Mouse (Mus musculus) natural killer cell, adult 2 months (primary cell): ENCODE measurements at regions not wholly inside any gene's neighbourhood (a gene's known extent, or its start where the extent isn't known, plus 50 kb on each side); places are given as distances from the start of the nearest gene placed in this dataset.

Experiments
- DNase-seq, 2 experiments: peaks; one replicate each; pipeline ENCODE4 v3.0.0; 2022; ENCODE audit warnings: low spot score in 2 of 2

- no peak for DNase-seq
Observed at GRCm38 (mm10) chr12:106128944-106129724, 119.1 kb downstream of the Vrk1 start.

- DNase-seq: no peak
Observed at GRCm38 (mm10) chr12:106130071-106130676, 120.1 kb downstream of the Vrk1 start.

GRCm38 (mm10) chr12:106132715-106133114 lies 122.7 kb downstream of the Vrk1 start:
- no peak for DNase-seq

- no peak for DNase-seq
Observed at GRCm38 (mm10) chr12:106138466-106138865, 128.4 kb downstream of the Vrk1 start.

GRCm38 (mm10) chr12:106139491-106139890 lies 129.5 kb downstream of the Vrk1 start:
- no peak for DNase-seq

GRCm38 (mm10) chr12:106139927-106140326 lies 129.9 kb downstream of the Vrk1 start:
- no peak for DNase-seq

- no peak for DNase-seq
Observed at GRCm38 (mm10) chr12:106140671-106141070, 130.6 kb downstream of the Vrk1 start.

GRCm38 (mm10) chr12:106143548-106143947 lies 133.5 kb downstream of the Vrk1 start:
- DNase-seq: no peak

- no peak for DNase-seq
Observed at GRCm38 (mm10) chr12:106156837-106157236, 146.8 kb downstream of the Vrk1 start.

- no peak for DNase-seq
Observed at GRCm38 (mm10) chr12:106157827-106158226, 147.8 kb downstream of the Vrk1 start.

- DNase-seq: no peak
Observed at GRCm38 (mm10) chr12:106158620-106159019, 148.6 kb downstream of the Vrk1 start.

GRCm38 (mm10) chr12:106171301-106171700 lies 161.3 kb downstream of the Vrk1 start:
- DNase-seq: no peak

GRCm38 (mm10) chr12:106173211-106173610 lies 163.2 kb downstream of the Vrk1 start:
- no peak for DNase-seq

- no peak for DNase-seq
Observed at GRCm38 (mm10) chr12:106174070-106174980, 164.3 kb downstream of the Vrk1 start.

GRCm38 (mm10) chr12:106174981-106175700 lies 165.1 kb downstream of the Vrk1 start:
- DNase-seq: no peak

- no peak for DNase-seq
Observed at GRCm38 (mm10) chr12:106177302-106177701, 167.3 kb downstream of the Vrk1 start.

- no peak for DNase-seq
Observed at GRCm38 (mm10) chr12:106177861-106178260, 167.8 kb downstream of the Vrk1 start.

- no peak for DNase-seq
Observed at GRCm38 (mm10) chr12:106178688-106179205, 168.7 kb downstream of the Vrk1 start.

- no peak for DNase-seq
Observed at GRCm38 (mm10) chr12:106182923-106183322, 172.9 kb downstream of the Vrk1 start.

- DNase-seq: no peak
Observed at GRCm38 (mm10) chr12:106183973-106184372, 173.9 kb downstream of the Vrk1 start.

- no peak for DNase-seq
Observed at GRCm38 (mm10) chr12:106185398-106186077, 175.5 kb downstream of the Vrk1 start.
